Mouse (Mus musculus) ES-E14 (cell line): ENCODE data around the gene Gba2. TPM values are rescaled to one million over a fixed set of nuclear protein-coding genes. Genes with fewer than 3 reads are reported as not detected.

Experiments
- DNase-seq: peaks from one replicate; pipeline ENCODE4 v3.0.0-alpha.2; 2013; ENCODE audit warnings: low read depth, low spot score
- H3K27ac ChIP-seq: 2 replicates; pipeline ENCODE4 v1.5.1; 2012; ENCODE audit warnings: low read depth, mild to moderate bottlenecking, low read length, moderate library complexity, mixed read lengths; ENCODE audit not compliant: poor library complexity, insufficient read depth, severe bottlenecking
- H3K36me3 ChIP-seq: 2 replicates; pipeline ENCODE4 v1.6.1; 2012; ENCODE audit warnings: mild to moderate bottlenecking, low read length, moderate library complexity, mixed read lengths; ENCODE audit not compliant: control insufficient read depth, poor library complexity, insufficient read depth, severe bottlenecking
- H3K4me1 ChIP-seq, 2 experiments: fragments of 150-350 bp in 1 of 2; sonication (generic) in 1 of 2; 2 replicates each; pipeline ENCODE4 v1.6.1; 2012; ENCODE audit warnings: low read length in 2 of 2, mild to moderate bottlenecking in 1 of 2, mixed read lengths in 1 of 2; ENCODE audit not compliant: control insufficient read depth in 2 of 2, insufficient read depth in 2 of 2, poor library complexity in 1 of 2
- H3K4me3 ChIP-seq, 2 experiments: fragments of 150-350 bp in 1 of 2; sonication (generic) in 1 of 2; 2 replicates each; pipeline ENCODE4 v1.5.1; 2012; ENCODE audit warnings: low read length in 2 of 2, low read depth in 1 of 2, mild to moderate bottlenecking in 1 of 2, mixed read lengths in 1 of 2; ENCODE audit not compliant: insufficient read depth in 1 of 2, poor library complexity in 1 of 2, severe bottlenecking in 1 of 2
- H3K9ac ChIP-seq: 2 replicates; pipeline ENCODE4 v1.6.1; 2012; ENCODE audit warnings: low read depth, mild to moderate bottlenecking, low read length, mixed read lengths; ENCODE audit not compliant: poor library complexity, insufficient read depth, severe bottlenecking
- H3K9me3 ChIP-seq: fragments of 150-350 bp; sonication (generic); 2 replicates; pipeline ENCODE4 v1.6.1; 2012; ENCODE audit warnings: low read depth, mild to moderate bottlenecking, low read length; ENCODE audit not compliant: control insufficient read depth, insufficient read depth
- CHD2 ChIP-seq: IDR thresholded peaks from 2 replicates; pipeline ENCODE4 v1.6.1; 2014; ENCODE audit warnings: mild to moderate bottlenecking, low read depth, low read length, inconsistent platforms
- HCFC1 ChIP-seq: IDR thresholded peaks from 2 replicates; pipeline ENCODE4 v1.6.1; 2012; ENCODE audit warnings: low read length, inconsistent platforms, borderline replicate concordance; ENCODE audit not compliant: insufficient read depth
- MAFK ChIP-seq: IDR thresholded peaks from 2 replicates; pipeline ENCODE4 v1.6.1; 2014; ENCODE audit warnings: mild to moderate bottlenecking, low read depth, low read length, inconsistent platforms; ENCODE audit not compliant: insufficient read depth
- ZC3H11A ChIP-seq: IDR thresholded peaks from 2 replicates; pipeline ENCODE4 v1.6.1; 2012; ENCODE audit warnings: low read depth, mild to moderate bottlenecking, inconsistent platforms, low read length, borderline replicate concordance
- ZNF384 ChIP-seq: IDR thresholded peaks from 2 replicates; pipeline ENCODE4 v1.6.1; 2012; ENCODE audit warnings: low read depth, low read length, inconsistent platforms
- in situ Hi-C, 2 experiments: fragments of 600-800 bp; cut with MboI; formaldehyde crosslinking; loops; one replicate each; pipeline ENCODE4 v1.15.1; 2025; ENCODE audit warnings: low sequenced_read_pairs in 2 of 2, inconsistent platforms in 1 of 2; ENCODE audit not compliant: unreplicated experiment in 2 of 2
- total RNA-seq: library from RNA; depleted of rRNA; stranded (reverse); fragments of 300-350 nt; gene quantifications from 2 replicates; pipeline ENCODE4 v1.2.3, GENCODE M21; 2012

The Gba2 gene
- total RNA-seq, 1 experiment = 8.9 TPM

DNA sequence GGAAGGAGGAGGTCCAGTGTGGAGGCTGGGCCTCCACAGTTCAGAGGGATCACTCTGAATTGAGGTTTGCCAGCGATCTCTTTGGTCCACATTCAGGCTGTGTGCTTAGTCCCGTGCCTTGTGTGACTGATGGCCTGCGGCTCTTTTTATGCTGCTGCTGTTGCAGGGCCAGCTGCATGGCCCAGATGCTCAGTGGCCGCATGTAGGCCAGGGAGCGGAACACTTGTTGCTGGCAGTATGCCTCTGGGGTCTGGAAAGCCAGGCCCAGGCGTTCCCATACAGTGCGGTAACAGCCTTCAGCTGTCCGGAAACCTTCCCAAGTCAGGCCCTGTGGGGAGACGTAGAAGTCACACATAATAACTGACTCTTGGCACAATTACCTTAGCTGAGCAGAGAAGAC is 11.5 kb downstream of the Gba2 start:
- H3K9ac ChIP-seq = no peak overlapping the region

DNA sequence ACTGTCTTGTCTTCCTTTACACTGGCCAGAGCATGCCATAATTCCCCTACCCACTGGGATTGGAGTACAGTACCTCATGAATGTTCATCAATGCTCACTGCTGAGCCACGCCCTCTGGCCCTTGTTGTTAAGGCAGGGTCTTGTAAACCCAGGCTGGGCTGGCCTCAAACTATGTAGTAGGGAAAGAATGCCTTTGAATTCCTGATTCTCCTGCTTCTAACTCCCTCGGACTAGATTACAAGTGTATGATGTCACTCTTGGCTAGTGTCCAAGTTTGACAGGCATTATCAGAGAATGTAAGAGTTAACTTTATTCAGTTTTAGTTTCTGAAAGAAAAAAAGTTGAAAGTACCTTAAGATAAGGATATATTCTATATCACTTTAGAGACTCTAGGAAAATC is 14.4 kb downstream of the Gba2 start:
- Histone ChIP-seq H3K4me1 (peaks cover 3 to 17% of the 10 kb centered on the region in 2 experiments), H3K27ac (no peak overlapping the region)

More for the DNA sequence above, 11.5 kb downstream of the Gba2 start:
- H3K9me3 ChIP-seq = no peaks in the 10 kb centered on the region
- peaks cover 34% of the 10 kb centered on the region for H3K36me3 ChIP-seq
- no peak overlapping the region for H3K27ac ChIP-seq
- in situ Hi-C loops = no loop called here
- TF ChIP-seq ZC3H11A (no peak), ZNF384 (no peak), HCFC1 (no peak), MAFK (no peak), CHD2 (no peak)
- H3K4me3 ChIP-seq = no peak overlapping the region
- H3K4me1 ChIP-seq = peaks cover 0 to 3% of the 10 kb centered on the region in 2 experiments; a peak in 1 of 4 replicates
- DNase-seq = no peak

DNA sequence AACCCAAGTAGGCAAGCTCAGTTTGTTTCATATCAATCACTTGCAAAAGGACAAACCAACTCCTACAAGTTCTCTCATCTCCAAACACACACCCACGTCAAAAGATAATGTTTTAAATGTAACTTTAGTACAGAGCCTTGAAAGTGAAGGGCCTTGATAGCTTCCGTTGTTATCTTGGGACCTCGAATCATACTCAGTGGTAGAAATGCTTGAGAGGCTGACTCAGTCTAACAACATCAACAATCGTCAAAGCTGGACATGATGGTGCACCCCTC is 15.1 kb downstream of the Gba2 start:
- peaks cover 25% of the 10 kb centered on the region for H3K36me3 ChIP-seq

More for the DNA sequence above, 14.4 kb downstream of the Gba2 start:
- no peak for DNase-seq
- Histone ChIP-seq H3K9ac (no peak overlapping the region), H3K36me3 (peaks cover 28% of the 10 kb centered on the region), H3K4me3 (no peak overlapping the region), H3K9me3 (no peaks in the 10 kb centered on the region)
- TF ChIP-seq HCFC1 (no peak), ZNF384 (no peak), MAFK (no peak), CHD2 (no peak), ZC3H11A (no peak)
- in situ Hi-C loops = no loop called here

DNA sequence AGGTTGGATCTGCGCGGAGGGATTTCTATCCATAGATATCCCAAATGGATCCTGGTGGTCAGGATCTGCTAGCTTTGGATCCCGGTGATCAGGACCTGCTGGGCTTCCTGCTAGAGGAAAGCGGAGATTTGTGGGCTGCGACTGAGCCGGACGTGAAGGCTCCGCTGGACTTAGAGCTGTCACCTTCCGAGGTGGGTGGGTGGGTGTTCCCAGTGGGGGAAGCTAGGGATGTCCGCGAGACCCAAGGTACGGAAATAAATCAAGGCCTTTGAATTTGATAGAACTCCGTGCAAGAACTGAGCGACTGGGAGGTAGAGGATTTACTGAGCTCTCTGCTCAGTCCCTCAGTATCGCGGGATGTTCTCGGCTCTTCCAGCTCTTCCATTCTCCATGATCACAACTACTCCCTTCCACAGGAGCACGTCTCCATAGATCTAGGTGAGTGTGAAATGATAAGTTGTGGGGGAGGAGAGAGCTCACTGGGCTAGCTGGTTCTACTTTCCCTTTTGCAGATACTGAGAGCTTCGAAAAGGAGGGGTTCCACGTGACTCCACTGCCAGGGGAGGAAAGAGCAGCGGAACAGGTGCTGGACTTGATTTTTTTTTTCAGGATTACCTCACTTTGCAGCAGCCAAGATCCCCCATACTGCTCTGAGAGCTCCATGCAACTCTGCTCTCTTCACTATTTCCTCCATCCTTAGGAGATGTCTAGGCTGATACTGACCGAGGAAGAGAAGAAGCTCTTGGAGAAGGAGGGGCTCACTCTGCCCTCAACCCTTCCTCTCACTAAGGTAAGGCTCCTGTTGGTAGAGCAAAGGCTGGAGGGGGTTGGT is 15.7 kb downstream of the Gba2 start:
- peaks cover 19% of the 10 kb centered on the region for H3K36me3 ChIP-seq

More for the DNA sequence above, 15.1 kb downstream of the Gba2 start:
- H3K27ac ChIP-seq = no peak overlapping the region
- peaks cover 5 to 20% of the 10 kb centered on the region in 2 experiments for H3K4me1 ChIP-seq
- in situ Hi-C loops = no loop called here
- no peak overlapping the region for H3K9ac ChIP-seq
- H3K9me3 ChIP-seq = no peaks in the 10 kb centered on the region
- no peak for DNase-seq
- H3K4me3 ChIP-seq = no peak overlapping the region; a peak in 1 of 4 replicates
- TF ChIP-seq HCFC1 (no peak), MAFK (no peak), ZNF384 (no peak), ZC3H11A (no peak), CHD2 (no peak)

More for the DNA sequence above, 15.7 kb downstream of the Gba2 start:
- H3K4me1 ChIP-seq = peaks cover 10 to 22% of the 10 kb centered on the region in 2 experiments
- H3K4me3 ChIP-seq = peak overlapping the region; percentile 72 to 73
- no peak for DNase-seq
- H3K9me3 ChIP-seq = no peaks in the 10 kb centered on the region
- TF ChIP-seq ZNF384 = no peak
- TF ChIP-seq CHD2 = no peak
- TF ChIP-seq MAFK = no peak
- no peak for TF ChIP-seq ZC3H11A
- no peak for TF ChIP-seq HCFC1
- H3K9ac ChIP-seq = peak overlapping the region; percentile 80
- H3K27ac ChIP-seq = no peak overlapping the region
- in situ Hi-C loops = no loop called here
